Mouse (Mus musculus) lung, postnatal 0 days (tissue): ENCODE results near the gene Col17a1.

ENCODE experiments used
- CTCF ChIP-seq: IDR thresholded peaks from 2 replicates; pipeline ENCODE4 v1.5.1; 2016; ENCODE audit warnings: antibody characterized with exemption, mild to moderate bottlenecking
- EP300 ChIP-seq: IDR thresholded peaks from 2 replicates; pipeline ENCODE4 v1.6.1; 2016; ENCODE audit warnings: antibody characterized with exemption, mild to moderate bottlenecking, control low read depth

- TF ChIP-seq CTCF (no peak), EP300 (no peak)
Observed at GRCm38 (mm10) chr19:47668399-47668798, 23.5 kb downstream of the Col17a1 start.
